Mouse (Mus musculus) testis, postnatal 14 days (tissue): ENCODE data around the gene Tomm34.

Source experiments
- DNase-seq: peaks from one replicate; pipeline ENCODE4 v3.0.0; 2021; ENCODE audit warnings: low spot score

The Tomm34 gene

DNA sequence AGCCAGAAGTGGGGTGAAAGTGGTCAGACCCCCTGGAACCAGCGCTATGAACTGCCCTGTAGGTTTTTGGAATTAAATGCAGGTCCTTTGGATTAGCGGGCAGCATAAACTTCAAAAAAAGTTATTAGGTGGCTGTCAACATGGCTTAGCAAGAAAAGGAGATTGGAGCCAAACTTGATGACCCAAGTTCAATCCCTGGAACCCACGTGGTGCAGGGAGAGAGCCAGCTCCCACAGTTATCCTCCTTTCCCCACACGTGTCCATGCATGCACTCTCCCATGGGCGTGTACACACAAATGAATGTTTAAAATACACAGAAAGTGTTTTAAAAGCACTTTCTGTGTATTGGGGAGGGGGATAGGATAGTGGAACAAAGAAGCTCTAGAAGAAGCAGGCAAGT is 60.5 kb downstream of the Tomm34 start:
- DNase-seq = no peak

- DNase-seq = no peak
Measured at GRCm38 (mm10) chr2:164009227-164009626, 61.7 kb downstream of the Tomm34 start.

GRCm38 (mm10) chr2:164007987-164008545 is 62.9 kb downstream of the Tomm34 start:
- no peak for DNase-seq

- no peak for DNase-seq
Measured at GRCm38 (mm10) chr2:164007547-164007946, 63.4 kb downstream of the Tomm34 start.

DNA sequence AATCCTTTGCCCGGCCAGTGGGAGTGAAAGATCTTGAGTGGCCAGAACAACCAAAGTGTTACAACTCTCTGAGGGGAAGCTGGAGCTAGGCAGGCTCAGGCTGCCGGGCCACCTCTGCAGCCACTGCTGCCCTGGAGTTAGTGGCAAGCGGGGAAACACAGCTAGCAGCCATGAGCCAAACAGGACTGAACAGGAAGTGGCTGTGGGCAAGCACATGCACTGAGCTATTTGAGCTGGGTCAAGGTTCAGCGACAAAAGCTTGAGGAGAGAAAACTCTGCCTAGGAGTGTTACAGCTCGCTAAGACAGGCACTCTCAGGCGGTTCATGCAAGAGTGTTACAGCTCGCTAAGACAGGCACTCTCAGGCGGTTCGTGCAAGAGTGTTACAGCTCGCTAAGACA is 64.0 kb downstream of the Tomm34 start:
- no peak for DNase-seq

DNA sequence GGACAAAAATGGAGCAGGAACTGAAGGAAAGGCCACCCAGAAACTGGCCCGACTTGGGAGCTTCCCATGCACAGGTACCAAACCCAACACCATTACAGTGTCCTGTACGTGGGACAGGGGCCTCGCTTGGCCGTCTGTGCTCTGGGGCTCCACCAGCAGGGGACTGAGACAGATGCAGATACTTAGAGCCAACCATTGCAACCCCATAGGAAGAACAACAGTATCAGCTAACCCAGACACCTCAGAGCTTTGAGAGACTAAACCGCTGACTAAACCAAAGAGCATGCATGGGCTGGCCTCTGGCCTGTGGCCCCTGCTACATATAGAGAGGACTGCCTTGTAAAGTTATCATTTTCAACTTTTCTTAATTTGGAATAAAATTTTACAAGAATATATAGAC is 66.5 kb downstream of the Tomm34 start:
- DNase-seq = no peak
